Mouse (Mus musculus) liver, embryonic 16.5 days (tissue): ENCODE data around the gene Hmgcs2. TPM values are rescaled to one million over a fixed set of nuclear protein-coding genes. Genes with fewer than 3 reads are reported as not detected.

Source experiments
- ATAC-seq: fragments of 200-750 bp; cut with Nextera tagmentation; 2 replicates; pipeline ENCODE4 v1.8.0; 2017; ENCODE audit warnings: low read depth, mild to moderate bottlenecking, moderate number of reproducible peaks, moderate library complexity
- H3K27ac ChIP-seq: fragments of 300-500 bp; sonication (generic); 2 replicates; pipeline ENCODE4 v1.5.1; 2014; ENCODE audit warnings: mild to moderate bottlenecking, low read length
- H3K27me3 ChIP-seq: fragments of 300-500 bp; sonication (generic); 2 replicates; pipeline ENCODE4 v1.6.1; 2014; ENCODE audit warnings: low read depth, low read length, mixed read lengths; ENCODE audit not compliant: control insufficient read depth, insufficient read depth
- H3K36me3 ChIP-seq: fragments of 300-500 bp; sonication (generic); 2 replicates; pipeline ENCODE4 v1.6.1; 2014; ENCODE audit warnings: mild to moderate bottlenecking; ENCODE audit not compliant: control insufficient read depth, insufficient read depth
- H3K4me1 ChIP-seq: fragments of 300-500 bp; sonication (generic); 2 replicates; pipeline ENCODE4 v1.6.1; 2014; ENCODE audit warnings: low read depth, low read length, mixed read lengths; ENCODE audit not compliant: control insufficient read depth
- H3K4me2 ChIP-seq: fragments of 300-500 bp; sonication (generic); 2 replicates; pipeline ENCODE4 v1.6.1; 2014; ENCODE audit warnings: low read depth, low read length, mixed read lengths
- H3K4me3 ChIP-seq: fragments of 300-500 bp; sonication (generic); 2 replicates; pipeline ENCODE4 v1.5.1; 2014; ENCODE audit warnings: low read depth, mild to moderate bottlenecking, low read length
- H3K9ac ChIP-seq: fragments of 300-500 bp; sonication (generic); 2 replicates; pipeline ENCODE4 v1.6.1; 2014; ENCODE audit warnings: low read depth, low read length
- H3K9me3 ChIP-seq: fragments of 300-500 bp; sonication (generic); replicated peaks from 2 replicates; pipeline ENCODE4 v1.6.1; 2016; ENCODE audit warnings: low read length; ENCODE audit not compliant: control insufficient read depth
- WGBS: fragments of 180-500 bp; shearing (Covaris S2); extraction: QIAGEN DNeasy Blood & Tissue Kit; methylation state at CpG from one replicate; pipeline ENCODE4 v1.1.7; 2014; ENCODE audit not compliant: insufficient replicate concordance; 5-methylcytosine and 5-hydroxymethylcytosine counted together
- polyA plus RNA-seq: library from polyadenylated mRNA; unstranded; fragments of >200 nt; fragmentation: Nextera tagmentation; extraction: Ambion mirVana; gene quantifications from 2 replicates; pipeline ENCODE4 v1.2.1, GENCODE M21; 2015

Hmgcs2 gene
- polyA plus RNA-seq = 293 and 366 TPM in 2 replicates

DNA sequence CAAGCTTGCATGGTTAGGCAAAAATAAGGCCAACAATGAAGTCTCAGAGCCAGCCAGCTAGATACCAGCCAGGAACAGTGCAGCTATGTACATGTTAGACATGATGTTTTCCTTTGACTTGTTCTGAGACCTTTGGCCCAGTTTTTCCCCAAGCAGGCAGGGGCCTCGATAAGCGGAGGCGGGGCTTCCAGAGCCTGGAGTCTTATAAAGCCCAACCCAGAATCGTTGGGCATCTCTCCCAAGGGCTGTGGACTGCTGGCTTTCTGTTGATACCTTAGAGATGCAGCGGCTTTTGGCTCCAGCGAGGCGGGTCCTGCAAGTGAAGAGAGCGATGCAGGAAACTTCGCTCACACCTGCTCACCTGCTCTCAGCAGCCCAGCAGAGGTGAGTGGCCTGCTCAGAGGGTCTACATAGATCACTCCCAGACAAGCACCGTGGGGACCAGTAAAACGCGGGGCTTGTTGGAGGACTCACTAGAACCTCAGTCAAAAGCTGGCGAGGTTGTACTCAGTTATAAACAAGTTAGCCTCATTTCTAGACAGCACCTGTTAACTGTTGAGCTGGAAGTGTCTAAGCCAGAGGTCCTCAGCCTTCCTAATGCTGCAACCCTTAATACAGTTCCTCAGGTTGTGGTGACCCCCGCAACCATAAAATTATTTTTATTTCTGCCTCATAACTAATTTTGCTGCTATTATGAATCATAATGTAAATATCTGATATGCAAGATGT is at the start of gene Hmgcs2:
TSS of gene Hmgcs2 (plus strand) at position 232 of the 729 bp plus-strand sequence.
- ATAC-seq = peak; percentile 75
- peak within 1 kb of the TSS; percentile 14; the same call in 1 of the 2 replicates for H3K4me2 ChIP-seq
- no peaks in the 10 kb centered on the region for H3K36me3 ChIP-seq
- no peaks in the 10 kb centered on the region for H3K9me3 ChIP-seq
- peak within 1 kb of the TSS; percentile 53 for H3K4me3 ChIP-seq
- H3K27me3 ChIP-seq = no peaks in the 10 kb centered on the region
- peak within 1 kb of the TSS; percentile 74 for H3K27ac ChIP-seq
- 47% methylated on average over 14 of the region's 14 CpGs for WGBS
- peaks cover 8% of the 10 kb centered on the region for H3K4me1 ChIP-seq
- peak within 1 kb of the TSS; percentile 45 for H3K9ac ChIP-seq

DNA sequence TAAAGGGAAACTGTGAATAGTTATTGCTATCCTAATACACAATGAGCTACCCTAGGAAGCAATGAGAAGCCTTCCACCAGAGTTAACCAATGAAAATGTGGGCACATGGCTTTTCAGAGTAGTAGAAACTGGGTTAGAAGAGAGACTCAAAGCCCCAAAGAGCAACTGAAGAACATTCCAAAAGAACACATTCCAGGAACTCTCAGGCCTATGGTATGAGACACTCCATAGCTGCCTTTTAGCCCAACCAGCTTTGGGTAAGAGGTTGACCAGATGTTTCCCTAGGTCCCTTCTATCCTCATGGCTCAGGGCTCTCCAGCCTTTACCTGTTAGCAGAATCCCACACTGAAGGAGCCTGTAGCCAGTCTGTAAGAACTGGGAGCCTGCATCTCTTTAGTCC is 46.7 kb upstream of the Hmgcs2 start:
- H3K4me1 ChIP-seq = no peaks in the 10 kb centered on the region
- no peak overlapping the region for H3K4me2 ChIP-seq
- H3K9me3 ChIP-seq = no peaks in the 10 kb centered on the region
- H3K36me3 ChIP-seq = no peaks in the 10 kb centered on the region
- no peak overlapping the region for H3K4me3 ChIP-seq
- ATAC-seq = no peak
- H3K27me3 ChIP-seq = no peaks in the 10 kb centered on the region
- H3K9ac ChIP-seq = no peak overlapping the region
- no peak overlapping the region for H3K27ac ChIP-seq

DNA sequence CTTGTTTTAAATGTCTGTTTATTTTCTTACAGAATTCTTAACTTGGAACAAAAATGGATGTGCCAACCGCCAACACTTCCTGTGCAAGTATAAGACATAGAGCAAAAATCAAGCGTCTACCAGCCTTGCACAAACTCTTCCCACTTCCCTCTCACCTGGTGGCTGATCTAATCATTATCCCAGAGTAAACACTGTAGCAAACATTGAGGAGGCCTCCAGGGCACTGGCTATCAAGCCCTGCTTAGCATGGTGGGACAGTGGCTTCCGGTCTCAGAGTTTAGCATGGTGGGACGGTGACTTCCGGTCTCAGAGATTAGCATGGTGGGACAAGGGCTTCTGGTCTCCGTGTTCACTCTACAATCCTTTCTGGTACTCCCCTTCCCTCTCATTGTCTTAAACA is 44.0 kb upstream of the Hmgcs2 start:
- ATAC-seq = peak; percentile 75
- 59% methylated on average over 6 of the region's 6 CpGs for WGBS
- H3K4me2 ChIP-seq = no peak overlapping the region
- no peaks in the 10 kb centered on the region for H3K9me3 ChIP-seq
- no peaks in the 10 kb centered on the region for H3K4me1 ChIP-seq
- H3K36me3 ChIP-seq = no peaks in the 10 kb centered on the region
- H3K27ac ChIP-seq = 0 out of 2 replicates have a peak overlapping the region, but pooled peaks have one; percentile 19
- H3K9ac ChIP-seq = no peak overlapping the region
- H3K27me3 ChIP-seq = no peaks in the 10 kb centered on the region
- H3K4me3 ChIP-seq = no peak overlapping the region

DNA sequence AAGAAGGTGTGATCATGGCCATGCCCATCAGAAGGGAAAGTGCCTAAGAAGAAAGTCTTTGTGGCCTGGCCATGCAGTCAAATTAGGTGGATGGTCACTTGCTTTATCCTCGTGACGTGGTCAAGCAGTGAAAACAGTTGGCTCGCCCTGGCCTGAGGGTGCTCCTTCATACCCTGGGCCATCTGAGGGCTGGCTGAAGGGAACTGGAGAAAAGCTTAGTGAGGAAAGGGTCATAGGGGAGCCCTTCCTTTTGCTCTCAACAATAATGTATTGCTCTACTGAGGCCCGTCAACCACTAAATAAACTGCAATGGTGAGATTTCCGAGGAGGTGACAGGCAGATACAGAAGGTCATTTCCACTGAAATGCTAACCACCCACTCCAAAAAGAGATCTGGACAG is 43.0 kb upstream of the Hmgcs2 start:
- H3K4me1 ChIP-seq = no peaks in the 10 kb centered on the region
- WGBS = 68% methylated on average over 5 of the region's 5 CpGs
- H3K27ac ChIP-seq = no peak overlapping the region
- ATAC-seq = no peak
- no peaks in the 10 kb centered on the region for H3K27me3 ChIP-seq
- no peak overlapping the region for H3K4me2 ChIP-seq
- H3K36me3 ChIP-seq = no peaks in the 10 kb centered on the region
- H3K4me3 ChIP-seq = no peak overlapping the region
- no peaks in the 10 kb centered on the region for H3K9me3 ChIP-seq
- H3K9ac ChIP-seq = no peak overlapping the region

DNA sequence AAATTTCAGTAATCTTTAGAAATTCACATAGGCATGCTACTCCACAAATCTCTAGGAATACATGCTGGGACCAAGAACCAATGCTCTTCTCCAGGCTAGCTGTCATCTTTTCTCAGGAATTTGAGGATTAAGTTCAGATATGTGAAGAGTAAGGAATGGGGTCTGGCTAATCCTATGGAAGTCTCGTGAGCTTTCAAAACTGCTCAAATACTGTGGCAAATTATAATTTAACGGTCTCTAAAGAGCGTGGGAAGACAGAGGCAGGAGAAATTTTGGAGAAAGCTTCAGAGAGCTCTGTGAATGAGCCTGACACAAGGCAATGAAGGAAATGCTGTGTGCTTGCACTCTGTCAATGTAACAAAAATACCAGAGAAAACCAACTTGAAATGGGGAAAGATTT is 42.1 kb upstream of the Hmgcs2 start:
- no peaks in the 10 kb centered on the region for H3K4me1 ChIP-seq
- no peaks in the 10 kb centered on the region for H3K27me3 ChIP-seq
- H3K9ac ChIP-seq = no peak overlapping the region
- 65% methylated on average over 3 of the region's 3 CpGs for WGBS
- no peak overlapping the region for H3K4me3 ChIP-seq
- no peak overlapping the region for H3K27ac ChIP-seq
- no peak overlapping the region for H3K4me2 ChIP-seq
- H3K36me3 ChIP-seq = no peaks in the 10 kb centered on the region
- no peaks in the 10 kb centered on the region for H3K9me3 ChIP-seq
- ATAC-seq = no peak

DNA sequence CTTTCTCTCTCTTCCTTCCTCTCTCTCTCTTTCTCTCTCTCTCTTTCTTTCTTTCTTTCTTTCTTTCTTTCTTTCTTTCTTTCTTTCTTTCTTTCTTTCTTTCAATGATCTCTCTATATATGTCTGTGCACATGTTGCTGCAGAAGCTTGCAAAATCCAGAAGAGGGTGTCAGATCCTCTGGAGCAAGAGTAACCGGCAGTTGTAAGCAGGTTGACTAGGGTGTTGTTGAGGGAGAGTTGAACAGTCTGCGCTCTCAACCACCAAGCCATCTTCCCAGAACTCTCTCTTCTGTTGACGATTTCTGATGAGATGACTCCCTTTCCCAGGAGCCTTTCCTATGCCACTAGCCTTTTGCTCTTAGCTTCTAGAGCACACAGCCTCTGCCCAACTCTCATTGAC is 38.2 kb upstream of the Hmgcs2 start:
- ATAC-seq = no peak
- WGBS = 63% methylated on average over 3 of the region's 3 CpGs
- no peak overlapping the region for H3K4me3 ChIP-seq
- H3K4me2 ChIP-seq = no peak overlapping the region
- no peak overlapping the region for H3K9ac ChIP-seq
- no peaks in the 10 kb centered on the region for H3K9me3 ChIP-seq
- no peaks in the 10 kb centered on the region for H3K36me3 ChIP-seq
- H3K4me1 ChIP-seq = peaks cover 3% of the 10 kb centered on the region; the same call in 1 of the 2 replicates
- H3K27me3 ChIP-seq = no peaks in the 10 kb centered on the region
- H3K27ac ChIP-seq = peak overlapping the region; percentile 20

DNA sequence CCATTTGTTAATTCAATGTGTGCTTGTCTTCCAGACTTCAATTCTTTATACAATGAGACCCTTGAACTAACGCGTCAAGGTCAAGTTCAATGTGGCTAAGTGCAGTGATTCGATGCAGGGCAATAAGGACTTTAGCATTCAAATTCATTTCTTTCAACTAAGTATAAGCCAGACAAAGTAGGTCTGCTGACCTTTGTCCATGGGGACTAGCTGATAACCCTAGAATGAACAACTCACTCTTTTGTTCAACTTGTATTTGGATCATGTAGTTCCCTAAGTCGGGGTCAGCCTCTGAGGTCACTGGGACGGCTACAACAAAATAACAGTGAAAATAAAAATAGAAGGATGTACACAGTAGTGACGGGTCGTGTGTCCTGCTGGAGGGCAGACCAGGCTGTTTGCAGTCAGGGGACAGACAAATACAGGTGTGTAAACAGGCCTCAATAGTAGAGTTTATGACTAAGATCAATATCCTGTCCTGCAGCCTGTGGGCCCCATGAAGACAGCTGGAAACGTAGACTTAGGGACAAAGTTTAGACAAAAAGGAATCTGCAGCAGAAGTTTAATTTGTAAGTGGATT is 37.7 kb upstream of the Hmgcs2 start:
- Histone ChIP-seq H3K27ac (peak overlapping the region; percentile 76), H3K27me3 (no peaks in the 10 kb centered on the region), H3K9me3 (no peaks in the 10 kb centered on the region), H3K36me3 (no peaks in the 10 kb centered on the region), H3K9ac (no peak overlapping the region), H3K4me1 (peaks cover 3% of the 10 kb centered on the region; the same call in 1 of the 2 replicates), H3K4me2 (no peak overlapping the region), H3K4me3 (no peak overlapping the region)
- WGBS = 50% methylated on average over 8 of the region's 8 CpGs
- peak; percentile 86 for ATAC-seq

DNA sequence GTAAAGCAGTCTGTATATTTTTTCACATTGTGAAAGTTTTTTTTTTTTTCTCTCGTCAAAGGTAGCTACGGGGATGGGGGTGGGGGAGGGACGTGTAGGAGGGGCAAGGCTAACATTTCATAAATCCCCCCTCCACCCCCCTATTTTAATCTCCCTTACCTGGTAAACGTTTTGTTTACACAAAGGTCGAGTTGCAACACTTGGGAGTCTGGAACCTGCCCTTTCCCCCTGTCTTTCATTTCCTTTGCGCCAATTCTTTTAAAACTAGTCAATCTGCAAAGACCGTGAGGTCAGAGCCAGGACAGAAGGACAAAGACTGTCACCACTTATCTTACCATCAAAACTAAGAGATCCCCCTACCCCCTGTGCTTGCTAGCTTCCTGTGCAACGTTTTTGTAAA is 34.3 kb upstream of the Hmgcs2 start:
- peak; percentile 30; the same call in 1 of the 2 replicates for ATAC-seq

More for the DNA sequence above, 34.3 kb upstream of the Hmgcs2 start:
- 14% methylated on average over 8 of the region's 8 CpGs for WGBS
- Histone ChIP-seq H3K4me1 (peaks cover 3% of the 10 kb centered on the region; the same call in 1 of the 2 replicates), H3K4me3 (no peak overlapping the region), H3K9ac (no peak overlapping the region), H3K36me3 (no peaks in the 10 kb centered on the region), H3K27ac (peak overlapping the region; percentile 72), H3K9me3 (no peaks in the 10 kb centered on the region), H3K27me3 (no peaks in the 10 kb centered on the region), H3K4me2 (peak overlapping the region; percentile 22; the same call in 1 of the 2 replicates)
